Mouse (Mus musculus) retina, embryonic 14.5 days (tissue): ENCODE measurements around the gene Pgpep1.

Experiments
- DNase-seq: peaks from one replicate; pipeline ENCODE4 v3.0.0-alpha.2; 2015; ENCODE audit warnings: low spot score

Gene Pgpep1

GRCm38 (mm10) chr8:70689892-70690390 lies 29.8 kb upstream of the Pgpep1 start:
- no peak for DNase-seq

GRCm38 (mm10) chr8:70688136-70688535 lies 27.9 kb upstream of the Pgpep1 start:
- no peak for DNase-seq

DNA sequence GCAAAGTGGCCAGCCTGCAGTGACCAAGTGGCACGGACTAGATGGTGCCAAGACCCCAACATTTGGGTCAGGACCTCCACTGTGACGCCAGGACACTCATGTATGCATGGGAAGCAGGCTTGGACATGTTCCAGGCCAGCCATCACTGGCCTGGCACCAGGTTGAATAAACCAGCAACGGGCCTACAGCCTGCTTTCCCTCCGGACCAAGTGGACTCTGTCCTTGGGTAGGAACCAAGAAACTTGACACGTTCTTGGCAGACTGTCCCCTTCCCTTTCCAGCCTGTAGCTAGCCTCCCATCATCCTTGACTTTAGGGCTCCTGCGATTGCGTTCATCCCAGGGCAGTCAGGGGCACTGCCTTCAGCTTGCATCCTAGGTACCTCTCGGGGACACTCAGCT lies 27.4 kb upstream of the Pgpep1 start:
- DNase-seq, result no peak

- DNase-seq, result no peak
Observed at GRCm38 (mm10) chr8:70684291-70684690, 24.1 kb upstream of the Pgpep1 start.

GRCm38 (mm10) chr8:70682692-70683091 lies 22.5 kb upstream of the Pgpep1 start:
- no peak for DNase-seq

GRCm38 (mm10) chr8:70682193-70682592 lies 22.0 kb upstream of the Pgpep1 start:
- DNase-seq, result no peak

- DNase-seq, result no peak
Observed at GRCm38 (mm10) chr8:70681410-70681809, 21.2 kb upstream of the Pgpep1 start.

DNA sequence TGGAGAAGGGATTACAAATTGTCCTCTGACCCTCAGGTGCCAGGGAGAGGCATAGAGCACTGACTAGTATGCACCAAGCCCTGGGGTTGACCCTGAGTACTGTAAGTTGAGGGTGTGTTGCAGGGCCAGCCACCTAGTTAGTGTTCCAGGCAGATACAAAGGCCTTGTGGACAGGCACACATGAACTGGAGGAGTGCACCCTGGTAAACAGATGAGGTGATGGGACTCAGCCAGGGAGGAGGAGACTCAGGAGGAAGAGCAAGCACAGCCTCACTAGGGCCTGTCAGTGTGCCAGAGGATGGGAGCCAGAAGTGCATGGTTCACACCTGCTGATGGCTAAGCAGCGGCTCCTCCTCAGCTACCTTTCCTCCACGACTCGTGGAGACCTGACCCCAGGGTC lies 19.9 kb upstream of the Pgpep1 start:
- no peak for DNase-seq

- DNase-seq, result no peak
Observed at GRCm38 (mm10) chr8:70679404-70679803, 19.2 kb upstream of the Pgpep1 start.

DNA sequence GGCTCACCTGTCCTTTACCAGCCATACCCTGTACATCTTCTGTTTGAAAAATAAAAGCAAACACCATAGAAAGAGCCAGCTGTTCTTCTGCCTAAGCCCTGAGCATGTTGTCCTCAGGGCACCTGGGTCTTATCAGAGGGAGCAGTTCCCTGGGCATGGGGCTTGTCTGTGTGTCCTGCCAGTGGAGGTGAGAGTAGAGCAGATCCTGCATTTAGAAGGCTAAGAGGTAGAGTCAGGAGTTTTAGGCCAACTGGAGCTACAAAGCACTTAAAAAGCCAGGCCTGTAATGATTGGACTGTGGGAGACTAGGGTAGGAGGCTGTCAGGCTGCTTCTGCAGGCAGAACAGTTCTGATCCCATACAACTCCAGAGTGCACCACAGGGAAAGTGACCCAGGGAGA lies 18.5 kb upstream of the Pgpep1 start:
- DNase-seq, result no peak

GRCm38 (mm10) chr8:70677451-70678080 lies 17.4 kb upstream of the Pgpep1 start:
- no peak for DNase-seq

- DNase-seq, result no peak
Observed at GRCm38 (mm10) chr8:70675336-70675735, 15.1 kb upstream of the Pgpep1 start.

DNA sequence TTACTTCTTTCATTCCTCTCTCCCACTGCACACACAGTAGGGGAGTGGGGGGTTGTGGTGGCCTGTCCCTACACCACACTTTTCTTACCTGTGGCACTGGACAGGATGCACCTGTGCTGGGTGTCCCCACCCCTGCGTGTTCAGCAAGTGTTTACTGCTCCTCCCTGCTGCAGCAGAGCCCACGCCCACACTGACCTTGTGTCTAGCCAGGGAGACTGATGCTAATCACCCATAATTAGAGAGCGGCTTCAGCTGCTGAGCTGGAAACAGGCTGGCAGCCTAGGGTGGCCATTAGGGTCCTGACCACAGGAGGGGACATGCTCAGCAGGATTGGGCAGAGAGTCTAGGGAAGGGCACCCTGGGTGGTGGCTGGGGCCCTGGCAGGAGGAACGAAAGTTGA lies 14.5 kb upstream of the Pgpep1 start:
- DNase-seq, result no peak

GRCm38 (mm10) chr8:70674109-70674508 lies 13.9 kb upstream of the Pgpep1 start:
- no peak for DNase-seq

DNA sequence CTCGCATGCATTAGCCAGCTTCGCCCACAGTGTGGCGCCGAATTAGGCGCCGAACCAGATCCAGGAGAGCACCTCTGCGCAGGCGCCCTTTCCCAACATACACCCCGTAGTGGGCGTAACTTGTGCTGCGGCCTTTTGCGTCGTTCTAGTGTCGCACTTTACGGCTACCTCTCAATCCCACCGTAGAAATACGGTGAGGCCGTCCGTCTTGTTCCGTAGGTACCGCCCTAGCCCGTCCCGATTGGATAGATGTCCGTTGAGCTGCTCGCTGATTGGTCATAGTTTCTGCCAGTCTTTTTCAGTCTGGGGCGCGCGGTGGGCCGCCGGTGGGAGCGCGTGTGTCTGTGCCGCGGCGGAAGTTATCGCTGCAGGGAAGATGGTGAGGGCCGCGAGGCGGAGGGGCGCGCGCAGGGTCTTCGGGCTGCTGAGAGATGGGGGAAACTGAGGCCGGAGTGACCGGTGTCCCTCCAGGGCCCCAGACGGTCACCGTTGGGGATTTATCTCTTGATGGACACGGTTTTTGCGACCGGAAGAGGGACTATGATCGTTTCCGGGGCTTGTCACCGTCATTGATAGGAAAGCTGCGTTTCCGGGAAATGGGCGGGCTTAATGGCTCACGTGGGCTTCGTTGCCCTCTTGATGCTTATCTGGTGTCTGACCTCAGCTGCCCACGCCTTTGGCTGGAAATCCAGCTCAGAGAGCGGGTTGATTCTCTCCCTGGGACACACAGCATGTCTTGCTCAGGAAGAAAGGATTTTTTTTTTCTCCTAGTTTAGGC lies 13.1 kb upstream of the Pgpep1 start, which contains the start of gene Lsm4:
Gene Lsm4 (plus strand): TSS at position 170 of the 778 bp plus-strand sequence.
- peak; percentile 99 for DNase-seq

DNA sequence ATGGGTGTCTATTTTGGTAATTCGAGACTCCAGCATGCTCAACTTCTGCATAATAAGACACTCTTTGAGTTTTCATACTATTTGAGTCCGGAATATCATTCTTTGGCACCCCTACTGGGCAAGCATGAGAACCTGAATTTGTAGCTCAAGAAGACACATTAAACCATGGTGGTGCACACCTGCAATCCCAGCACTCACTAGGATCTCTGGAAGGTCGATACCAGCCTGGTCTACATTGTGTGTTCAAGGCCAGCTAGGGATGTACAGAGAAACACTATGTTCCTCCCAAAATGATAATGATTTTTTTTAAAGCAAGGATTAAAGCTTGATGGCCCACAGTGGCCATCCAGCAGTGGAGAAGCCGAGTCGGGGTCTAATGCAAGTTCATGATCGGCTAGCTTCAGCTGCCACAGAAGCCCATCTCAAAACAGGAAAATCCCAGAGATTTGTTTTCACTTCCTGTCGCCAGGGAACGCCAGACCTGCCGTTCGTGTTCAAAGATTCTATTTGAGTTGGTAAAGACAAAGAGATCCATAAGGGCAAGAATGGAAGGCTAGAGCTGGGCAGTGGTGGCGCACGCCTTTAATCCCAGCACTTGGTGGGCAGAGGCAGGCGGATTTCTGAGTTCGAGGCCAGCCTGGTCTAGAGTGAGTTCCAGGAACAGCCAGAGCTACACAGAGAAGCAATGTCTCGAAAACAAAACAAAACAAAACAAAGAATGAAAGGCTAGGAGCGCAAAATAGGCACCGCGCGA lies 12.3 kb upstream of the Pgpep1 start:
- DNase-seq, result no peak

- no peak for DNase-seq
Observed at GRCm38 (mm10) chr8:70671615-70672324, 11.6 kb upstream of the Pgpep1 start.

GRCm38 (mm10) chr8:70667071-70667470 lies 6.9 kb upstream of the Pgpep1 start:
- no peak for DNase-seq

GRCm38 (mm10) chr8:70665599-70665998 lies 5.4 kb upstream of the Pgpep1 start:
- DNase-seq, result no peak

- no peak for DNase-seq
Observed at GRCm38 (mm10) chr8:70664631-70665030, 4.4 kb upstream of the Pgpep1 start.

GRCm38 (mm10) chr8:70663691-70664090 lies 3.5 kb upstream of the Pgpep1 start:
- DNase-seq, result no peak
